ENCODE assay signal across 11 mouse cellular contexts in genomic region chr9:95597466-95598178, GRCm38 (mm10). TPM values are rescaled to one million over a fixed set of nuclear protein-coding genes. Genes with fewer than 3 reads are reported as not detected.
DNase-seq lines count a peak whose midpoint lies in the region; ATAC-seq lines count a peak whose summit lies in the region.
"Had no signal": no experiment of that assay in that cellular context is flagged by ENCODE, and none has a peak within 500 bp of the region (broad histone marks: within the 10 kb centered on the region; RNA-seq: fewer than 3 reads in every experiment).

No protein-coding gene starts in this region.

- DNase-seq in heart, postnatal 36 days = no peak
- no peak for DNase-seq in lung, postnatal 25 days (ENCODE audit: low spot score)
- no peak for DNase-seq in intestine, embryonic 14.5 days (ENCODE audit: low spot score)
- DNase-seq in frontal cortex, postnatal 10 days (ENCODE audit: low spot score in 2 of 2) = no peak
- DNase-seq in retina, postnatal 1 day = no peak
- DNase-seq: cerebellum, postnatal 14 days; thymus, postnatal 25 days had no signal

- no peaks in the 10 kb centered on the region for H3K9me3 ChIP-seq in heart, embryonic 12.5 days (replicated peaks)
- no peaks in the 10 kb centered on the region for H3K9me3 ChIP-seq in lung, embryonic 16.5 days (ENCODE audit: control insufficient read depth, low read length)
- no peaks in the 10 kb centered on the region for H3K9me3 ChIP-seq in intestine, embryonic 14.5 days (ENCODE audit: control insufficient read depth, low read length)
- no peaks in the 10 kb centered on the region for H3K9me3 ChIP-seq in neural tube, embryonic 14.5 days (ENCODE audit: control insufficient read depth, low read length)

- H3K4me1 ChIP-seq in heart, embryonic 12.5 days (replicated peaks) = no peaks in the 10 kb centered on the region
- no peaks in the 10 kb centered on the region for H3K4me1 ChIP-seq in lung, embryonic 16.5 days (replicated peaks; ENCODE audit: control insufficient read depth, insufficient read depth, low read length)
- H3K4me1 ChIP-seq in intestine, embryonic 14.5 days (replicated peaks; ENCODE audit: control insufficient read depth, insufficient read depth, low read length) = peaks cover 6% of the 10 kb centered on the region; the same call in 1 of the 2 replicates
- H3K4me1 ChIP-seq in neural tube, embryonic 14.5 days (ENCODE audit: control insufficient read depth, insufficient read depth, low read length) = no peaks in the 10 kb centered on the region

- H3K27me3 ChIP-seq in heart, embryonic 12.5 days (replicated peaks) = no peaks in the 10 kb centered on the region
- no peaks in the 10 kb centered on the region for H3K27me3 ChIP-seq in lung, embryonic 16.5 days (ENCODE audit: control insufficient read depth, insufficient read depth, low read depth, low read length)
- no peaks in the 10 kb centered on the region for H3K27me3 ChIP-seq in intestine, embryonic 14.5 days (replicated peaks; ENCODE audit: control insufficient read depth, insufficient read depth, low read length)
- no peaks in the 10 kb centered on the region for H3K27me3 ChIP-seq in neural tube, embryonic 14.5 days (ENCODE audit: control insufficient read depth, insufficient read depth, low read length)

- H3K27ac ChIP-seq in heart, embryonic 12.5 days (ENCODE audit: poor library complexity, severe bottlenecking) = no peak overlapping the region
- H3K27ac ChIP-seq in lung, embryonic 16.5 days (ENCODE audit: low read length) = no peak overlapping the region
- no peak overlapping the region for H3K27ac ChIP-seq in intestine, embryonic 14.5 days (ENCODE audit: low read depth)
- H3K27ac ChIP-seq in neural tube, embryonic 14.5 days (ENCODE audit: low read depth, low read length) = no peak overlapping the region
- H3K27ac ChIP-seq: left cerebral cortex, adult 2 months had no signal

- H3K4me3 ChIP-seq in heart, embryonic 12.5 days = peak overlapping the region; percentile 23; the same call in 1 of the 2 replicates
- peak overlapping the region; percentile 5 for H3K4me3 ChIP-seq in lung, embryonic 16.5 days (ENCODE audit: low read length)
- H3K4me3 ChIP-seq in intestine, embryonic 14.5 days (ENCODE audit: low read depth, low read length) = peak overlapping the region; percentile 15; the same call in 1 of the 2 replicates
- no peak overlapping the region for H3K4me3 ChIP-seq in neural tube, embryonic 14.5 days (ENCODE audit: low read depth, low read length)
- H3K4me3 ChIP-seq: left cerebral cortex, adult 2 months had no signal

- no peak for ATAC-seq in heart, embryonic 12.5 days (ENCODE audit: insufficient number of reproducible peaks, low FRiP score)
- ATAC-seq in lung, embryonic 16.5 days (ENCODE audit: low read depth) = no peak
- ATAC-seq in intestine, embryonic 14.5 days (replicated peaks; ENCODE audit: low FRiP score, low TSS enrichment, low read depth) = 0 out of 2 replicates have a peak, but pooled peaks have one; percentile 27
- 0 out of 2 replicates have a peak, but pooled peaks have one; percentile 14 for ATAC-seq in neural tube, embryonic 14.5 days (ENCODE audit: low read depth)

- intact Hi-C loops in heart, postnatal 36 days (cut with DNase I) = no loop called here

- H3K9ac ChIP-seq in heart, embryonic 12.5 days = no peak overlapping the region
- H3K9ac ChIP-seq in lung, embryonic 16.5 days (ENCODE audit: low read length) = no peak overlapping the region
- H3K9ac ChIP-seq in intestine, embryonic 14.5 days (ENCODE audit: low read length) = no peak overlapping the region
- H3K9ac ChIP-seq in neural tube, embryonic 14.5 days (replicated peaks; ENCODE audit: low read depth, low read length) = no peak overlapping the region

- peak overlapping the region; percentile 47 for H3K4me2 ChIP-seq in heart, embryonic 12.5 days
- peak overlapping the region; percentile 41 for H3K4me2 ChIP-seq in lung, embryonic 16.5 days (ENCODE audit: low read depth, low read length)
- H3K4me2 ChIP-seq in intestine, embryonic 14.5 days (ENCODE audit: low read length) = peak overlapping the region; percentile 48
- peak overlapping the region; percentile 14; the same call in 1 of the 2 replicates for H3K4me2 ChIP-seq in neural tube, embryonic 14.5 days (ENCODE audit: low read depth, low read length)

- no peaks in the 10 kb centered on the region for H3K36me3 ChIP-seq in heart, embryonic 12.5 days
- no peaks in the 10 kb centered on the region for H3K36me3 ChIP-seq in lung, embryonic 16.5 days (ENCODE audit: control insufficient read depth, insufficient read depth, low read length)
- no peaks in the 10 kb centered on the region for H3K36me3 ChIP-seq in intestine, embryonic 14.5 days (ENCODE audit: control insufficient read depth, insufficient read depth, low read length)
- H3K36me3 ChIP-seq in neural tube, embryonic 14.5 days (ENCODE audit: control insufficient read depth, insufficient read depth, low read length) = no peaks in the 10 kb centered on the region

- 55% methylated on average over 13 of the region's 13 CpGs for WGBS in heart, embryonic 12.5 days
- 40% methylated on average over 13 of the region's 13 CpGs for WGBS in lung, embryonic 16.5 days
- WGBS in intestine, embryonic 14.5 days = 32% methylated on average over 13 of the region's 13 CpGs
- 37% methylated on average over 13 of the region's 13 CpGs for WGBS in neural tube, embryonic 14.5 days

RNA-seq across cellular contexts. Expression of gene Paqr9, which starts 38.2 kb away (rescaled TPM):
- polyA plus RNA-seq in heart, embryonic 12.5 days (2016; fragmentation: Nextera tagmentation; extraction: Ambion mirVana) = 0.85 and 0.89 TPM in 2 replicates
- total RNA-seq in heart, postnatal 36 days (2021) = 10 to 100 TPM; 47.4 to 47.5 TPM
- 0.03 and 0.09 TPM in 2 replicates for polyA plus RNA-seq in lung, embryonic 16.5 days (2015; fragmentation: Nextera tagmentation; extraction: Ambion mirVana)
- 0.05 and 0.11 TPM in 2 replicates for polyA plus RNA-seq in intestine, embryonic 14.5 days (2014; fragmentation: Nextera tagmentation; extraction: Ambion mirVana)
- 8.1 and 9.3 TPM in 2 replicates for polyA plus RNA-seq in neural tube, embryonic 14.5 days (2014; fragmentation: Nextera tagmentation; extraction: Ambion mirVana)

RNA-seq across cellular contexts. Expression of gene Pcolce2, which starts 39.8 kb away (rescaled TPM):
- polyA plus RNA-seq in heart, embryonic 12.5 days (2016; fragmentation: Nextera tagmentation; extraction: Ambion mirVana) = 0.24 and 0.42 TPM in 2 replicates
- total RNA-seq in heart, postnatal 36 days (2021) = 10 to 100 TPM; 30.9 to 38.1 TPM
- polyA plus RNA-seq in lung, embryonic 16.5 days (2015; fragmentation: Nextera tagmentation; extraction: Ambion mirVana) = 8.7 and 9.3 TPM in 2 replicates
- polyA plus RNA-seq in intestine, embryonic 14.5 days (2014; fragmentation: Nextera tagmentation; extraction: Ambion mirVana) = 0.69 and 1.1 TPM in 2 replicates
- 1.7 and 2.8 TPM in 2 replicates for polyA plus RNA-seq in neural tube, embryonic 14.5 days (2014; fragmentation: Nextera tagmentation; extraction: Ambion mirVana)

Comparison
In these comparisons a context has a peak if more than half of its experiments do, and no peak if none do; other contexts are left out.
1. ATAC-seq: peak in intestine, embryonic 14.5 days (single experiment) and neural tube, embryonic 14.5 days (single experiment); none in heart, embryonic 12.5 days (single experiment) and lung, embryonic 16.5 days (single experiment).
2. Peak in every context shown above with its lines, with median percentiles within 50 percentile points of each other: H3K4me2 ChIP-seq.